Mouse (Mus musculus): ENCODE data around the gene Grb7. TPM values are rescaled to one million over a fixed set of nuclear protein-coding genes. Genes with fewer than 3 reads are reported as not detected.

Grb7 gene
- polyA plus RNA-seq, 1 experiment from 2014 or later = 87.1 TPM

- Histone ChIP-seq H3K36me3 (ENCODE audit: control insufficient read depth, insufficient read depth, low read length) (0 out of 2 replicates have a peak, but pooled peaks cover 3% of the 10 kb centered on the region), H3K4me2 (ENCODE audit: low read depth, low read length) (no peak overlapping the region), H3K9ac (ENCODE audit: low read depth, low read length) (no peak overlapping the region), H3K27ac (ENCODE audit: low read length) (no peak overlapping the region), H3K4me1 (ENCODE audit: control insufficient read depth, insufficient read depth, low read length) (0 out of 2 replicates have a peak, but pooled peaks cover 4% of the 10 kb centered on the region), H3K27me3 (replicated peaks; ENCODE audit: control insufficient read depth, insufficient read depth, low read length) (peaks cover 2% of the 10 kb centered on the region; the same call in 1 of the 2 replicates), H3K4me3 (ENCODE audit: low read length) (no peak overlapping the region), H3K9me3 (ENCODE audit: control insufficient read depth, low read length) (no peaks in the 10 kb centered on the region)
- ATAC-seq = no peak
- 83% methylated on average over 9 of the region's 9 CpGs for WGBS
Observed at GRCm38 (mm10) chr11:98459860-98460259, 13.7 kb downstream of the Grb7 start.

DNA sequence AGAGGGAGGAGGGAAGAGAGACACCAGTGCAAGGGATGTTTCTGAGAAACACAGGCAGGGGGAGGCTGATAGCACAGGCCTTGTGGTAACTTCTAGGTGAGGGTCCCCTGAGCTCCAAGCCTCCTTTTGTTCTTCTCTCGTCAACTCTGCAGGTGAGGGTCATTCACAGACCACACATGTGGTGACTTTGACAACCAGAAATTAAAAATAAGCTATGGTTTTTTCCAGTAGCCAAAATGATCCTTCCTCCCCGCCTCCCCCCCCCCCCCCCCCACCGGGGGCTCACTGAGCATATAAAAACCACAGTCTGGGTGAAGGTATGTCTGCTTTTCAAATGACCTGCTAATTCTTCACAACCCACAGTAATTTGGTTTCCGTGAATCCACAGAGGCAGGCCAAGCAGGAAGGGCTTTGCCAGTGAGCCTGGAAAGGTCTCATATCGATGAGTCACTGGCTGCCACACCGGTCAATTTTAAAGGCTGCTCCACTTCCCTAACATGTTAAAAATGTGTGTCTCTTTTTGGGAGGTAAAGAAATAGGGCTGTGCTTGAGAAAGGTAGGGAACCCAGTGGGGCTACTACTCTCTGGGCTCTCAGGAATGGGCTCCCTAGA is 15.0 kb downstream of the Grb7 start:
- H3K9ac ChIP-seq (ENCODE audit: low read depth, low read length) = no peak overlapping the region
- 54% methylated on average over 5 of the region's 6 CpGs for WGBS
- H3K36me3 ChIP-seq (ENCODE audit: control insufficient read depth, insufficient read depth, low read length) = no peaks in the 10 kb centered on the region
- H3K9me3 ChIP-seq (ENCODE audit: control insufficient read depth, low read length) = no peaks in the 10 kb centered on the region
- H3K27me3 ChIP-seq (replicated peaks; ENCODE audit: control insufficient read depth, insufficient read depth, low read length) = peaks cover 2% of the 10 kb centered on the region; the same call in 1 of the 2 replicates
- H3K4me1 ChIP-seq (ENCODE audit: control insufficient read depth, insufficient read depth, low read length) = 0 out of 2 replicates have a peak, but pooled peaks cover 4% of the 10 kb centered on the region
- no peak overlapping the region for H3K4me3 ChIP-seq (ENCODE audit: low read length)
- no peak for ATAC-seq
- H3K27ac ChIP-seq (ENCODE audit: low read length) = no peak overlapping the region
- no peak overlapping the region for H3K4me2 ChIP-seq (ENCODE audit: low read depth, low read length)

DNA sequence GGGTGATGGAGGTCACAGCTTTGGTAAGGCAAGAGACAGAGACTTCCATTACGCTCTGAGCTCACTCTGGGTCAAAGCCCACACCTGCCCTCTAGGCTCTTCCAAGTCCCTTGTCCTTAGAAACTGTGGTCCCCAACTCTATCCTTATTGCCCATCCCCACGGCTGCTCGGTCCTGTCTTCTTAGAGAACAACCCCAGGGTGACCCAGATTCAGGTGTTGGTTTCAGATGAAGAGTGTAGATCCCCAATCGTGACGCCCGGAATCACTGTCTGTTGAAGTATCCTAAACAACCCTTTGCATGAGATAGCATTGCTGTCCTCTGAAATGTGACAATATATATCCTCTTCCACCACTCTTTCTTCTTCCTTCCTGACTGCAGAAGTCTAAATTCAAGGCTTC is 16.1 kb downstream of the Grb7 start:
- Histone ChIP-seq H3K36me3 (ENCODE audit: control insufficient read depth, insufficient read depth, low read length) (no peaks in the 10 kb centered on the region), H3K27me3 (replicated peaks; ENCODE audit: control insufficient read depth, insufficient read depth, low read length) (peaks cover 2% of the 10 kb centered on the region; the same call in 1 of the 2 replicates), H3K4me1 (ENCODE audit: control insufficient read depth, insufficient read depth, low read length) (0 out of 2 replicates have a peak, but pooled peaks cover 4% of the 10 kb centered on the region), H3K9ac (ENCODE audit: low read depth, low read length) (no peak overlapping the region), H3K4me3 (ENCODE audit: low read length) (no peak overlapping the region), H3K9me3 (ENCODE audit: control insufficient read depth, low read length) (no peaks in the 10 kb centered on the region), H3K27ac (ENCODE audit: low read length) (no peak overlapping the region), H3K4me2 (ENCODE audit: low read depth, low read length) (no peak overlapping the region)
- ATAC-seq = no peak
- 90% methylated on average over 6 of the region's 6 CpGs for WGBS

DNA sequence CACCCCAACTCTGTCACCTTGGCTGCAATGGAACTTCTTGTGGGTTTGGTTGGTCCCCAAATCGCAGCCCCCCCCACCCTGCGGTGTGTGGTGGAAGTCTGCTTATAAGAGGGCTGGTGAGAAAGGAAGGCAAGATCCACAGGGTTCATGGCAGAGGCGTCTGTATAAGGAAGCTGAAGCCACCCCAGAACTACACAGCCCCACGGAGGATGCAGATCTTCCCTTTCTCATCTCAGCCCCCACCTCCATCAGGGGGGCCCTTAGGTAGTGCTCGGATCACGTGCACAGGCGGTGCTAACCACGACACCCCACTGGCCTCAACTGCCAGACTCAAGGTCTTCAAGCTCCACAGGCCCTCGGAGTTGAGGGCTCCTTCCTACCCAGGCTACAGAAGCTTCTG is 17.7 kb downstream of the Grb7 start:
- 89% methylated on average over 9 of the region's 9 CpGs for WGBS
- Histone ChIP-seq H3K9me3 (ENCODE audit: control insufficient read depth, low read length) (no peaks in the 10 kb centered on the region), H3K4me1 (ENCODE audit: control insufficient read depth, insufficient read depth, low read length) (no peaks in the 10 kb centered on the region), H3K9ac (ENCODE audit: low read depth, low read length) (no peak overlapping the region), H3K36me3 (ENCODE audit: control insufficient read depth, insufficient read depth, low read length) (no peaks in the 10 kb centered on the region), H3K4me2 (ENCODE audit: low read depth, low read length) (no peak overlapping the region), H3K4me3 (ENCODE audit: low read length) (no peak overlapping the region), H3K27ac (ENCODE audit: low read length) (no peak overlapping the region), H3K27me3 (replicated peaks; ENCODE audit: control insufficient read depth, insufficient read depth, low read length) (peaks cover 2% of the 10 kb centered on the region; the same call in 1 of the 2 replicates)
- ATAC-seq = no peak

DNA sequence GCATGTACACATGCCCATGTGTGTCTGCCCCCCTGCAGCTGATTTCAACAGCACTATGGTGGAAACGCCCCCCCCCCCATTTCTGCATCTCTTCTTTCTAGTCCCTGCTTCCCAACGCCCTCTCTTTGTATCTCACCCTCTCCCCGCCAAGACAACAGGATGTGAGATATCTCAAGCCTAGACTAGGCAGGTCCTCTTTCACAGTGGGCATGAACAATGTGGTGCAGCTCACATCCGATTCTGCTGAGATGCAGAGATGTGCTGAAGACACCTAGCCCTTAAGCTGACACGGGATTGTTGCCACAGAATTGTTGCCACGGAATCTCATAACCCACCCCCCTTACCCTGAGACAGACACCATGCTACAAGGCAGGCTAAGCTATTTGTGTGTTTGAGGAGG is 18.3 kb downstream of the Grb7 start:
- WGBS = 72% methylated on average over 6 of the region's 6 CpGs
- no peak for ATAC-seq
- no peaks in the 10 kb centered on the region for H3K36me3 ChIP-seq (ENCODE audit: control insufficient read depth, insufficient read depth, low read length)

GRCm38 (mm10) chr11:98469761-98470714 is 23.8 kb downstream of the Grb7 start:
- WGBS = 64% methylated on average over 22 of the region's 22 CpGs
- no peak for ATAC-seq
- Histone ChIP-seq H3K27ac (ENCODE audit: low read length) (no peak overlapping the region), H3K4me3 (ENCODE audit: low read length) (no peak overlapping the region), H3K9ac (ENCODE audit: low read depth, low read length) (no peak overlapping the region), H3K36me3 (ENCODE audit: control insufficient read depth, insufficient read depth, low read length) (no peaks in the 10 kb centered on the region), H3K27me3 (replicated peaks; ENCODE audit: control insufficient read depth, insufficient read depth, low read length) (no peaks in the 10 kb centered on the region), H3K4me2 (ENCODE audit: low read depth, low read length) (no peak overlapping the region), H3K4me1 (ENCODE audit: control insufficient read depth, insufficient read depth, low read length) (0 out of 2 replicates have a peak, but pooled peaks cover 3% of the 10 kb centered on the region), H3K9me3 (ENCODE audit: control insufficient read depth, low read length) (no peaks in the 10 kb centered on the region)

More for the DNA sequence above, 18.3 kb downstream of the Grb7 start:
- Histone ChIP-seq H3K4me2 (ENCODE audit: low read depth, low read length) (no peak overlapping the region), H3K4me1 (ENCODE audit: control insufficient read depth, insufficient read depth, low read length) (no peaks in the 10 kb centered on the region), H3K4me3 (ENCODE audit: low read length) (no peak overlapping the region), H3K27ac (ENCODE audit: low read length) (no peak overlapping the region), H3K9me3 (ENCODE audit: control insufficient read depth, low read length) (no peaks in the 10 kb centered on the region), H3K27me3 (replicated peaks; ENCODE audit: control insufficient read depth, insufficient read depth, low read length) (peaks cover 2% of the 10 kb centered on the region; the same call in 1 of the 2 replicates), H3K9ac (ENCODE audit: low read depth, low read length) (no peak overlapping the region)

GRCm38 (mm10) chr11:98470795-98471194 is 24.6 kb downstream of the Grb7 start:
- WGBS = 74% methylated on average over 6 of the region's 6 CpGs
- Histone ChIP-seq H3K9ac (ENCODE audit: low read depth, low read length) (no peak overlapping the region), H3K27me3 (replicated peaks; ENCODE audit: control insufficient read depth, insufficient read depth, low read length) (no peaks in the 10 kb centered on the region), H3K4me2 (ENCODE audit: low read depth, low read length) (no peak overlapping the region), H3K27ac (ENCODE audit: low read length) (no peak overlapping the region), H3K4me3 (ENCODE audit: low read length) (no peak overlapping the region), H3K36me3 (ENCODE audit: control insufficient read depth, insufficient read depth, low read length) (no peaks in the 10 kb centered on the region), H3K9me3 (ENCODE audit: control insufficient read depth, low read length) (no peaks in the 10 kb centered on the region), H3K4me1 (ENCODE audit: control insufficient read depth, insufficient read depth, low read length) (0 out of 2 replicates have a peak, but pooled peaks cover 3% of the 10 kb centered on the region)
- no peak for ATAC-seq

DNA sequence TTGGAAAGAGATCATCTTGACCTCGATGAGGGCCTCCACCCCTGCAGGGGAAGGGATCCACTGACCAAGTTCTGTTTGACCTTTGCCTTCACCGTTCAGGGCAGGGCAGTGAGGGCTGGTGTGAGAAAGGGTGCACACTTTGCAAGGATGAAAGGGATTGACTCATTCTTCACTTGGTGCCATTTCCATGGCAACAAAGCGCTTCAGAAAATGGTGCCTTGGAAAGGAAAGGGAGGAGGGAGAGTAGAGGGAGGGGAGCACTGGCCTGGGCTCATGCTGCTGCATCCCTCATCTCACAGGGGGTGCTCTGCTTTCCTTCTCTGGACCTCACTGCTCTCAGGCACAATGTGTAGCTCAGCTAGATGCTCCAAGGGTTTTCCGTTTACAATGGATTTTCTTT is 26.5 kb downstream of the Grb7 start:
- Histone ChIP-seq H3K36me3 (ENCODE audit: control insufficient read depth, insufficient read depth, low read length) (no peaks in the 10 kb centered on the region), H3K9ac (ENCODE audit: low read depth, low read length) (no peak overlapping the region), H3K27ac (ENCODE audit: low read length) (no peak overlapping the region), H3K9me3 (ENCODE audit: control insufficient read depth, low read length) (no peaks in the 10 kb centered on the region), H3K4me1 (ENCODE audit: control insufficient read depth, insufficient read depth, low read length) (0 out of 2 replicates have a peak, but pooled peaks cover 3% of the 10 kb centered on the region), H3K27me3 (replicated peaks; ENCODE audit: control insufficient read depth, insufficient read depth, low read length) (no peaks in the 10 kb centered on the region), H3K4me3 (ENCODE audit: low read length) (no peak overlapping the region), H3K4me2 (ENCODE audit: low read depth, low read length) (no peak overlapping the region)
- WGBS = 49% methylated on average over 4 of the region's 4 CpGs
- ATAC-seq = no peak

- no peak for ATAC-seq
- 59% methylated on average over 8 of the region's 8 CpGs for WGBS
- H3K27ac ChIP-seq (ENCODE audit: low read length) = no peak overlapping the region
Observed at GRCm38 (mm10) chr11:98473916-98474479, 27.8 kb downstream of the Grb7 start.

More at GRCm38 (mm10) chr11:98473916-98474479, 27.8 kb downstream of the Grb7 start:
- Histone ChIP-seq H3K9me3 (ENCODE audit: control insufficient read depth, low read length) (no peaks in the 10 kb centered on the region), H3K4me1 (ENCODE audit: control insufficient read depth, insufficient read depth, low read length) (0 out of 2 replicates have a peak, but pooled peaks cover 3% of the 10 kb centered on the region), H3K36me3 (ENCODE audit: control insufficient read depth, insufficient read depth, low read length) (no peaks in the 10 kb centered on the region), H3K4me3 (ENCODE audit: low read length) (no peak overlapping the region), H3K9ac (ENCODE audit: low read depth, low read length) (no peak overlapping the region), H3K4me2 (ENCODE audit: low read depth, low read length) (no peak overlapping the region), H3K27me3 (replicated peaks; ENCODE audit: control insufficient read depth, insufficient read depth, low read length) (no peaks in the 10 kb centered on the region)
